Mouse (Mus musculus): ENCODE results near the gene Itgae. TPM values are rescaled to one million over a fixed set of nuclear protein-coding genes. Genes with fewer than 3 reads are reported as not detected.

Gene Itgae
- total RNA-seq, 2 experiments from 2014 or later, result 0.08 to 0.17 TPM

DNA sequence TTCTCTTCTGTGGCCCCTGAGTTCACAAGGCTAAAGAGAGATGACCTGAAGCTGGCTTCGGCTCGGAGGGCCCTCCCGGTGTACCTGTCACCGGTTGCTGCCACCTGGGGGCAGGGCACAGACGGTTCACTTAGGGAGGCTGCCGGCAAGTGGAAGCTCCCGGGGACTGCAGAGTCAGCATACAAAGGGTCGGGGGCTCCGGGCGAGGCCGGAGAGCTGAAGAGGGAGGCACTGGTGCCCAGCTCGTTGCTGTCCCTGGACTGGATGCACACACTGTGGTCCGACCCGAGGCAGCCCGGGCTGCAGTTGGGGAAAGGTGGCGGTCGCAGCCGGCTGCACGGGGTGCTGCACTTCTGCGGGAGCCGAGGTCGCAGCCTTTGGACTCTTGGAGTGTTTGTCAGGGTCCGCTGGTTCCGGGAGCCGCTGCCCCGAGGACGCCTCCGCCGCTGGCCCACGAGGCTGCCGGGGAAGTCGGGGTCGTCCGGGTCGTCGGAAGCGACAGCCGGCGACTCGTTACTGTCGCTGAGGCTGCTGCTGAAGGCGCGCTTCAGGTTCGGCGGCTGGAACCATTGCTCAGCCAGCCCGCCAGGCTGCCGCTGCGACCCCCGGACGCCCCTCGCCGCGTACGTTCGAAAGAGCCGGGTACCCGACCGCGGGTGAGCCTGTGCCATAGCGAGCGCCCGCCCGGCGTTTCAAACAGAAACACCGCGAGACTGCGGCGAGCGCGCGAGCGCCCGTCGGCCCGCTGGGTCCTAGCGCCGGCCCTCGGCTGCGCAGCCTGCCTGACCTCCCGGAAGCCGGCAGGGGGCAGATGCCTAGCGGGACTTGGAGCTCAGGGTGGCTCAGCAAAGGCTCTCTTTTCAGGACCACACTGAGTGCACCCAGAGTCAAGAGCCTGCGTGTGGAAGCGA is 47.5 kb downstream of the Itgae start, which contains the start of gene Haspin:
Gene Haspin (minus strand): TSS at position 704 of the 911 bp plus-strand sequence.
- peak; percentile 95 for DNase-seq
- Histone ChIP-seq H3K27ac (peak within 1 kb of the TSS; percentile 67), H3K4me3 (peak within 1 kb of the TSS; percentile 83)
- intact Hi-C loops (cut with DNase I), result loop anchor here (1.0 to 5.0 kb wide), 3 partner anchors 22 to 139 kb away; partner anchors contain the start of genes Emc6, P2rx5 and Tax1bp3
- TF ChIP-seq CTCF (IDR thresholded peaks at IDR 0.05), result peak; percentile 7

DNA sequence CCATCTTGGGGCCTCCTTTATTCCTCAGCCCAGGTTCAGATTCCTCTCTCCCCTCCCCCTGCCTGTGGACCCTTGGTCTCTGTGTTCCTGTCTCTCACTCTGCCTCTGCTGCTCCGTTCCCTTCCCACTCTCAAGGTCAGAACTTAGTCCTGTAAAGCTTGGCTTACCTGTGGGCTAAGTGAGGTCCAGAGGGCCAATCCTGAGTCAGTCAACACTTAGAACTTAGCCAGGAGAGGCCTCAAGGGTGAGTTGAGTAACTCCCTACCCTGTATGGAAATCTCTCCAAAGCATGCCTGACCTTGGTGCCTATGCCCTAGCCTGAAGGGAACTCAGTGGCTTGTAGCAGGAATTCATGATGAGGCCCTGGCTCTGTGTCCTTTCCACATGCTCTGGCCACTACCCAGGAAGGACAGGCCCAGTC is 53.9 kb downstream of the Itgae start:
- Histone ChIP-seq H3K27ac (peak overlapping the region; percentile 66), H3K4me3 (no peak overlapping the region)
- intact Hi-C loops (cut with DNase I), result no loop called here
- no peak for TF ChIP-seq CTCF (IDR thresholded peaks at IDR 0.05)
- DNase-seq, result peak; percentile 31

DNA sequence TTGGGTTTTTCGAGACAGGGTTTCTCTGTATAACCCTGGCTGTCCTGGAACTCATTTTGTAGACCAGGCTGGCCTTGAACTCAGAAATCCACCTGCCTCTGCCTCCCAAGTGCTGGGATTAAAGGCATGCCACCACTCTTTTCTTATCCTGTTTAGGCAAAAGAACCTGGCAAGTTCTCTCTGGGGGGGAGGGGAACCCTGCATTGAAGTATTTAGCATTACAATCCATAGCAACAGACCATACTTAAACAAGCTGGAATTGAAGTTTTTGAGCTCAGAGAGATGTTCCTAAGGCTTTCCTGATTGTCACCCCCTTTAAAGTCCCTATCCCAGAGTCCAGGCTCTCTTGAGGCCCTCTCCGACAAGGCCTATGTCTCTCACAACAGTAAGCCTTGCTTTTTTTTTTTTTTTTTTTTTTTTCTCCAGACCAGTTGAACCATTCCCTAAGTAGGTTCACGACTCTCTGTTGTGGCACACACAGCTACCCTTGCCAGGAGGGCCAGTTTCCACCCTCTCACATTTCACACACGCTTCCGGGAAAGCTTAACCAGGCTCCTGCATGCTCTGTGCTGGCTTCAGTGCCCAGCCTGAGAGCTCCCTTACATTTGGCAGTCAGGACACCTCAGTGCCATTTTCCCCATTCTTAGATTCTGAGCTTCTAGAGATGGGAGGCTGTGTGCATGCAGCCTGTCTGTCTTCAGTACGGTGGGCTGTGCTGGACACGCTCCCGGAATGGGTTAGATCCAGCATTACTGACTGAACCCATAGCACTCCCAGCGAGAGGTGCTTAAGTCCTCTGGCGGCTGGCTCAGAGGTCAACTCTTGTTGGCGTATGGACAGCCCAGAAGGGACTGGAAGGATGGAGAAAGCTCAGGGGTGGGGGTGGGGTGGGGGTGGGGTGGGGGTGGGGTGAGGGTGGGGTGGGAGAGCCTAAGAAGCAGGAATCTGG is 55.9 kb downstream of the Itgae start:
- H3K27ac ChIP-seq, result peak overlapping the region; percentile 76
- DNase-seq, result peak; percentile 82
- TF ChIP-seq CTCF (IDR thresholded peaks at IDR 0.05), result no peak
- no peak overlapping the region for H3K4me3 ChIP-seq
- intact Hi-C loops (cut with DNase I), result loop anchor here (1.0 kb wide), 1 partner anchor 14 kb away; the partner anchor contains the start of gene P2rx5

DNA sequence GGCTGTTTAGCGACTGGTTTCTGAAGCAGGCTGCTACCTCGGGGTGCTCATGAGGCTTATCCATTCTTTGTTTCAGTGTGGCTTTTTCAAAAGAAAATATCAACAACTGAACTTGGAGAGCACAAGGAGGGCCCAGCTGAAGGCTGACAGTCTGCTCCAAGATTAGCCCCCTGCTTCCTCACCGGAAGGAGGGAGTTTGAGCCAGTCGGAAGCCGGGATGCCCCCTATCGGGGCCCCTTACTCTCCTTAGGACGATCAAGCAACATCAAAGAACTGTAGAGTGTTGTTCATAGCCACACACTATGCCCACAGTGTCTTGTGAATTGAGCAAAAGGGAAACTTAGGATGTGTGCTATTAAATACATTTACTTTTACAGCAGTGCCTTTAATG is 56.6 kb downstream of the Itgae start:
- intact Hi-C loops (cut with DNase I), result loop anchor here (1.0 kb wide), 1 partner anchor 13 kb away; the partner anchor contains the start of gene P2rx5
- no peak overlapping the region for H3K4me3 ChIP-seq
- DNase-seq, result no peak
- H3K27ac ChIP-seq, result peak overlapping the region; percentile 20; the same call in 1 of the 2 replicates
- TF ChIP-seq CTCF (IDR thresholded peaks at IDR 0.05), result no peak

DNA sequence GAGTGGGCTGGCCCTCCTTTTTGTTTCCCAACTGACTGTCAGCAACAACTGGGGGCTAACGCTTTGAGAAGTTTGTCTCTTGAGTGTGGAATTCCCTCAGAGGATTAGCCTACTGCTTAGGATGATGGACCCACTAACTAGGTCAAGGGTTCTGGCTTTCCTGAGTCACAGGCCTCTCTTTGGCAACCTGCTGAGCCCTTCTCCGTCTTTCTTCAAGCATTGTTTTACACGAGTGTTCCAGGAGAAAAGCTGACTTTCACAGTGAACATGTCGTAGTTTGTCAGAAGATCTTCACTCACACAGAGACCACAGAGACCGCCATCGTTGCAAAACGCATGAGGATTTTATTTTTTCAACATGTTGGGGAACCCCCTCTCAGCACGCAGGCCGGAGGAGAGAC is 57.8 kb downstream of the Itgae start:
- Histone ChIP-seq H3K27ac (no peak overlapping the region), H3K4me3 (no peak overlapping the region)
- no peak for DNase-seq
- no peak for TF ChIP-seq CTCF (IDR thresholded peaks at IDR 0.05)
- intact Hi-C loops (cut with DNase I), result no loop called here

DNA sequence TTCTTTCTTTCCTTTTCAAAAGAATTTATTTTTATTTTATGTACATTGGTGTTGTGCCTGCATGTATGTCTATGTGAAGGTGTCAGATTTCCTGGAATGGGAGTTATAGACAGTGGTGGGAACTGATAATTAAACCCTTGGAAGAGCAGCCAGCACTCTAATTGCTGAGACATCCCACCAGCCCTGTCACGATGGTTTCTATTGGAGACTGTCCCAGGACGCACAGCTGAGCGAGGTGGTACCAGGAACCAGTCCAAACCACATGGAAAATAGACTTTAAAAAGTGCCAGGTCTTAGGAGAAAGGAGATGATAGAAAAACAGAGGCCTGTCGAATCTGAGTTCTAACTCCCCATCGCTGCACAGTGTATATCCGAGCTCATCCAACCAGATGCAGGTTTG is 64.7 kb downstream of the Itgae start:
- intact Hi-C loops (cut with DNase I), result no loop called here
- H3K4me3 ChIP-seq, result no peak overlapping the region
- no peak for DNase-seq
- H3K27ac ChIP-seq, result no peak overlapping the region
- TF ChIP-seq CTCF (IDR thresholded peaks at IDR 0.05), result no peak

DNA sequence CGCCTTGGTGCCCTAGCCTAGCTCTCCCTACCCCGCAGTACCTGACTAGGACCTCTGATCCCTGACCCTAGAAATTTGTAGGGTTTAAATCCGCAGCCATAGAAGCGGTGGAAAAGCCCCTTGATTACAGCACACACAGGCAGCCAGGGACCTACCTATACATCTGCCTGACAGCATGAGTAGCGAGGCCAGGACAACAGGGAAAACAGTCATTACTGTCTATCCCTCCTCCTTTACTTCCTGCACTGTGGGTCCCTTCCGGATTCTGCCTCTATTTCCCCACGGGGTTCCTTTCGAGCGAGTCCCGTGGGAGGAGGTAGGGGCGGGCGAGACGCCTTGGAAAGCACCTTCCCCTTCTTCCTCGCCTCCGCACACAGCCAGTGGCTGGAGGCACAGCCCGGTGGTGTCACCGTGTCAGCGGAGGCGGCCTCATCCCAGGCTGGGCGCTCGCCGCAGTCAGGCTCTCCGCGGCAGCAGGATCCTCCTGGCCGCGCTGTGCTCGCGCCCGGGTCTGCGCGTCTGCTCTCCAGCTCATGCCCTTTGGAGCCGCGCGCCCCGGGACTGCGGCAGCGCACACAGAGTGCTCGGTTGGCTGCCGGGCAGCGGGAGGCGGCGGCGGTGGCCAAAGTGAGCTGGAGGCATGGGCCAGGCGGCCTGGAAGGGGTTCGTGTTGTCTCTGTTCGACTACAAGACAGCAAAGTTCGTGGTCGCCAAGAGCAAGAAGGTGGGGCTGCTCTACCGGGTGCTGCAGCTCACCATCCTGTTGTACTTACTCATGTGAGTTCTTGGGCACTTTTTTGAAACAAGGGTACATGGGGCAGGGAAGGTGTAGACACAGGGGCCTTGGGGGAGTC is 69.8 kb downstream of the Itgae start, which contains the start of gene P2rx5:
Gene P2rx5 (plus strand): TSS at position 465 of the 854 bp plus-strand sequence.
- TF ChIP-seq CTCF (IDR thresholded peaks at IDR 0.05), result no peak
- Histone ChIP-seq H3K27ac (peak within 1 kb of the TSS; percentile 92), H3K4me3 (peak within 1 kb of the TSS; percentile 82)
- intact Hi-C loops (cut with DNase I), result loop anchor here (1.0 kb wide), 2 partner anchors 14 to 22 kb away; partner anchors contain the start of gene Haspin
- peak; percentile 84 for DNase-seq

DNA sequence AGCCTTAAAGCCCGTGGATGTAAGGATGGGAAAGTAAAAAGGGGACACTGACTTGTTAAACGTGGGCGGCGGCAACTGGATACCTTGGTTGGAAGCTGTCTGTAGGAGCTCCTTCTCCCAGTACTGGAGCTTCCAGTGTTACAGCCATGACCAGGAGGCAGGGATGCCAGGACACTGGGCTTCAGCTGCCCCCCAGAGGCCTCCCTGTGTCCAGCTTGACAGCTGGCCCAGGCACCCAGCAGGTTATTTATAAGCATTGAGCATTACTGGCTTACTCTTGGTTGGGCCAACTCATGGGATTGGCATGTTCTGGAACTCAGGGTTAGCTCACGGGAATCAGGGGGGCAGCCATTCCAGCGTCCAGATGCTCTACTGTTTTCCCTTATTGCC is 70.4 kb downstream of the Itgae start:
- DNase-seq, result peak; percentile 89
- H3K4me3 ChIP-seq, result peak overlapping the region; percentile 82
- intact Hi-C loops (cut with DNase I), result loop anchor here (1.0 kb wide), 2 partner anchors 15 to 23 kb away; partner anchors contain the start of gene Haspin
- H3K27ac ChIP-seq, result peak overlapping the region; percentile 92
- peak; percentile 56 for TF ChIP-seq CTCF (IDR thresholded peaks at IDR 0.05)

DNA sequence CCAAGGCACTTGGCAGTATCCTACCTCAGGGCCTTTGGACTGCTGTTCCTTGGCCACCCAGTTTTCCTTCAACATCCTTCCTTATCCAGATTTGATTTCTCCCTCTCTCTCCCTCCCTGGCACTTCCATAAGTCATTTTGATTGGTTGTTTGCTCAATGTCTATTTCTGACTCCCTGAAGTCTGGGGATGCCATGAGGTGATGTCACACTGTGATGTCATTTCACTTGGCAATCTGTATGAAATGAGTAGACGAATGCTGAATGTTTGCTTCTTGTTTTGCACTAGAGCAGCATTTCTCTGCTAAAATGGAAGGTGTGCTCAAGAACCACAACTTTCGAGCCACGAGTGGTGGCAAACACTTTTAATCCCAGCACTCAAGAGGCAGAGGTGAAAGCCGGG is 71.2 kb downstream of the Itgae start:
- TF ChIP-seq CTCF (IDR thresholded peaks at IDR 0.05), result no peak
- no peak for DNase-seq
- Histone ChIP-seq H3K27ac (peak overlapping the region; percentile 92), H3K4me3 (peak overlapping the region; percentile 82)
- intact Hi-C loops (cut with DNase I), result no loop called here

DNA sequence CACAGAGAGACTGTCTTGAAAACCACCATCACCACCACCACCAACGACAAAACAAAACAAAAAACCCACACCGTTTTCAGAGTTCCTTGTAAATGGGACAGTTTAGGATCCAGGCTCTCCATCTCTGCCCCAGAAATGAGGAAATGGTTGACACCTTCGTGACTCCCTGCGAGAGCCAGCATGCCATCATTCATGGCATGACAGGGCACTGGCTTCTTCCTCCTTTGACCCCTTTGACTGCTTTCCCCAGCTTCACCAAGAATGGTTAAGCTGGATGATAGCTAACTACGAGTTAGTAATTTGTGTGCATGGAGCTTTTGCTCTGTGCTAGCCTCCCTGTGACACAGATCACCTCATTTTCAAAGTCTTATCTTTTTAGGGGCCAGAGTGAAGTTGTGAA is 71.9 kb downstream of the Itgae start:
- no peak for TF ChIP-seq CTCF (IDR thresholded peaks at IDR 0.05)
- intact Hi-C loops (cut with DNase I), result no loop called here

DNA sequence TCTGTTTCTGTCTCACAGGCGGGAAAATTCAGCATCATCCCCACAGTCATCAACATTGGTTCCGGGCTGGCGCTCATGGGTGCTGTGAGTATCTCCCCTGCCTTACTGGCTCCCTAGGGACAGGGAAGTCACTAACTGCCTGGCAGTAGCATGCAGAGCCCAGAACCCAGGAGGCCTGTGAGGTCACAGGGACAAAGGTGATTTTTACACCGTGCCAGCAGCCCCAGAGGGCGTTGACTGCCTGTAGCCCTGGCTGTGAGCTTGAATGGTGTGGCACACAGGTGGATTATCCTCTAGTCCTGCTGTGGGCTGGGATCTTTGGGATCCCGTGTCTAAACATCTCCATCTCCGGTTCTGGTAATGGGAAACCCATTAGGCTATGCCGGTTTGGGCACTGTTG is 77.7 kb downstream of the Itgae start:
- Histone ChIP-seq H3K27ac (no peak overlapping the region), H3K4me3 (no peak overlapping the region)
- DNase-seq, result no peak
- TF ChIP-seq CTCF (IDR thresholded peaks at IDR 0.05), result no peak
- intact Hi-C loops (cut with DNase I), result no loop called here

More for the DNA sequence above, 71.9 kb downstream of the Itgae start:
- Histone ChIP-seq H3K27ac (peak overlapping the region; percentile 92), H3K4me3 (no peak overlapping the region)
- no peak for DNase-seq

All from gastrocnemius, adult 2 months (tissue).